Mouse (Mus musculus): ENCODE measurements around the gene Amz1. TPM values are rescaled to one million over a fixed set of nuclear protein-coding genes. Genes with fewer than 3 reads are reported as not detected.

Amz1 gene
- polyA plus RNA-seq (2014; fragmentation: Nextera tagmentation; extraction: Ambion mirVana), result 1.1 and 1.5 TPM in 2 replicates

- 77% methylated on average over 13 of the region's 13 CpGs for WGBS
- Histone ChIP-seq H3K4me2 (replicated peaks; ENCODE audit: low read depth, low read length) (no peak within 1 kb of the TSS), H3K4me1 (ENCODE audit: control insufficient read depth, insufficient read depth, low read length) (no peaks in the 10 kb centered on the region), H3K27me3 (ENCODE audit: control insufficient read depth, insufficient read depth, low read length) (no peaks in the 10 kb centered on the region), H3K27ac (ENCODE audit: low read depth, low read length) (no peak within 1 kb of the TSS), H3K9me3 (ENCODE audit: control insufficient read depth, low read length) (no peaks in the 10 kb centered on the region), H3K9ac (ENCODE audit: low read depth, low read length) (no peak within 1 kb of the TSS), H3K36me3 (ENCODE audit: control insufficient read depth, insufficient read depth, low read length) (peaks cover 2% of the 10 kb centered on the region; the same call in 1 of the 2 replicates), H3K4me3 (ENCODE audit: low read length) (no peak within 1 kb of the TSS)
- ATAC-seq (ENCODE audit: low FRiP score, low TSS enrichment), result no peak
These were observed at the start of gene Amz1 for GRCm38 (mm10) chr5:140723822-140724221. TSS of gene Amz1 (plus strand) at chr5:140724127.

- no peak for ATAC-seq (ENCODE audit: low FRiP score, low TSS enrichment)
- Histone ChIP-seq H3K4me1 (ENCODE audit: control insufficient read depth, insufficient read depth, low read length) (no peaks in the 10 kb centered on the region), H3K4me3 (ENCODE audit: low read length) (no peak overlapping the region), H3K9me3 (ENCODE audit: control insufficient read depth, low read length) (no peaks in the 10 kb centered on the region), H3K27me3 (ENCODE audit: control insufficient read depth, insufficient read depth, low read length) (no peaks in the 10 kb centered on the region), H3K36me3 (ENCODE audit: control insufficient read depth, insufficient read depth, low read length) (peaks cover 37% of the 10 kb centered on the region), H3K4me2 (replicated peaks; ENCODE audit: low read depth, low read length) (no peak overlapping the region), H3K27ac (ENCODE audit: low read depth, low read length) (no peak overlapping the region), H3K9ac (ENCODE audit: low read depth, low read length) (no peak overlapping the region)
- 83% methylated on average over 11 of the region's 11 CpGs for WGBS
These were observed 48.8 kb upstream of the Amz1 start for GRCm38 (mm10) chr5:140675079-140675478.

- no peaks in the 10 kb centered on the region for H3K9me3 ChIP-seq (ENCODE audit: control insufficient read depth, low read length)
- H3K27ac ChIP-seq (ENCODE audit: low read depth, low read length), result no peak overlapping the region
- no peaks in the 10 kb centered on the region for H3K27me3 ChIP-seq (ENCODE audit: control insufficient read depth, insufficient read depth, low read length)
- 90% methylated on average over 11 of the region's 11 CpGs for WGBS
- no peak overlapping the region for H3K4me2 ChIP-seq (replicated peaks; ENCODE audit: low read depth, low read length)
- peaks cover 38% of the 10 kb centered on the region for H3K36me3 ChIP-seq (ENCODE audit: control insufficient read depth, insufficient read depth, low read length)
- no peak for ATAC-seq (ENCODE audit: low FRiP score, low TSS enrichment)
- no peak overlapping the region for H3K4me3 ChIP-seq (ENCODE audit: low read length)
- no peak overlapping the region for H3K9ac ChIP-seq (ENCODE audit: low read depth, low read length)
- H3K4me1 ChIP-seq (ENCODE audit: control insufficient read depth, insufficient read depth, low read length), result no peaks in the 10 kb centered on the region
These were observed 48.3 kb upstream of the Amz1 start for GRCm38 (mm10) chr5:140675640-140676039.

GRCm38 (mm10) chr5:140677137-140677536, 46.8 kb upstream of the Amz1 start:
- Histone ChIP-seq H3K9ac (ENCODE audit: low read depth, low read length) (no peak overlapping the region), H3K27ac (ENCODE audit: low read depth, low read length) (no peak overlapping the region), H3K4me1 (ENCODE audit: control insufficient read depth, insufficient read depth, low read length) (no peaks in the 10 kb centered on the region), H3K27me3 (ENCODE audit: control insufficient read depth, insufficient read depth, low read length) (no peaks in the 10 kb centered on the region), H3K36me3 (ENCODE audit: control insufficient read depth, insufficient read depth, low read length) (peaks cover 36% of the 10 kb centered on the region), H3K9me3 (ENCODE audit: control insufficient read depth, low read length) (no peaks in the 10 kb centered on the region), H3K4me2 (replicated peaks; ENCODE audit: low read depth, low read length) (no peak overlapping the region), H3K4me3 (ENCODE audit: low read length) (no peak overlapping the region)
- no peak for ATAC-seq (ENCODE audit: low FRiP score, low TSS enrichment)
- 84% methylated on average over 6 of the region's 6 CpGs for WGBS

GRCm38 (mm10) chr5:140680051-140680450, 43.9 kb upstream of the Amz1 start:
- H3K36me3 ChIP-seq (ENCODE audit: control insufficient read depth, insufficient read depth, low read length), result peaks cover 33% of the 10 kb centered on the region
- no peaks in the 10 kb centered on the region for H3K27me3 ChIP-seq (ENCODE audit: control insufficient read depth, insufficient read depth, low read length)
- no peak overlapping the region for H3K4me3 ChIP-seq (ENCODE audit: low read length)

GRCm38 (mm10) chr5:140680950-140681349, 43.0 kb upstream of the Amz1 start:
- Histone ChIP-seq H3K36me3 (ENCODE audit: control insufficient read depth, insufficient read depth, low read length) (peaks cover 34% of the 10 kb centered on the region), H3K4me2 (replicated peaks; ENCODE audit: low read depth, low read length) (no peak overlapping the region), H3K27me3 (ENCODE audit: control insufficient read depth, insufficient read depth, low read length) (no peaks in the 10 kb centered on the region), H3K27ac (ENCODE audit: low read depth, low read length) (no peak overlapping the region), H3K4me3 (ENCODE audit: low read length) (no peak overlapping the region), H3K9me3 (ENCODE audit: control insufficient read depth, low read length) (no peaks in the 10 kb centered on the region), H3K4me1 (ENCODE audit: control insufficient read depth, insufficient read depth, low read length) (no peaks in the 10 kb centered on the region), H3K9ac (ENCODE audit: low read depth, low read length) (no peak overlapping the region)
- WGBS, result 86% methylated on average over 1 of the region's 1 CpGs
- ATAC-seq (ENCODE audit: low FRiP score, low TSS enrichment), result no peak

More at GRCm38 (mm10) chr5:140680051-140680450, 43.9 kb upstream of the Amz1 start:
- Histone ChIP-seq H3K9ac (ENCODE audit: low read depth, low read length) (no peak overlapping the region), H3K9me3 (ENCODE audit: control insufficient read depth, low read length) (no peaks in the 10 kb centered on the region), H3K4me1 (ENCODE audit: control insufficient read depth, insufficient read depth, low read length) (no peaks in the 10 kb centered on the region), H3K27ac (ENCODE audit: low read depth, low read length) (no peak overlapping the region), H3K4me2 (replicated peaks; ENCODE audit: low read depth, low read length) (no peak overlapping the region)
- 96% methylated on average over 6 of the region's 6 CpGs for WGBS
- no peak for ATAC-seq (ENCODE audit: low FRiP score, low TSS enrichment)

GRCm38 (mm10) chr5:140682113-140682512, 41.8 kb upstream of the Amz1 start:
- H3K27ac ChIP-seq (ENCODE audit: low read depth, low read length), result no peak overlapping the region
- no peaks in the 10 kb centered on the region for H3K4me1 ChIP-seq (ENCODE audit: control insufficient read depth, insufficient read depth, low read length)
- WGBS, result 96% methylated on average over 6 of the region's 6 CpGs
- H3K4me2 ChIP-seq (replicated peaks; ENCODE audit: low read depth, low read length), result no peak overlapping the region
- H3K9ac ChIP-seq (ENCODE audit: low read depth, low read length), result no peak overlapping the region
- H3K9me3 ChIP-seq (ENCODE audit: control insufficient read depth, low read length), result no peaks in the 10 kb centered on the region
- no peaks in the 10 kb centered on the region for H3K27me3 ChIP-seq (ENCODE audit: control insufficient read depth, insufficient read depth, low read length)
- no peak for ATAC-seq (ENCODE audit: low FRiP score, low TSS enrichment)
- H3K4me3 ChIP-seq (ENCODE audit: low read length), result no peak overlapping the region
- H3K36me3 ChIP-seq (ENCODE audit: control insufficient read depth, insufficient read depth, low read length), result peaks cover 32% of the 10 kb centered on the region

- H3K9ac ChIP-seq (ENCODE audit: low read depth, low read length), result no peak overlapping the region
- no peak overlapping the region for H3K4me3 ChIP-seq (ENCODE audit: low read length)
- 63% methylated on average over 16 of the region's 16 CpGs for WGBS
- H3K27ac ChIP-seq (ENCODE audit: low read depth, low read length), result no peak overlapping the region
- no peaks in the 10 kb centered on the region for H3K4me1 ChIP-seq (ENCODE audit: control insufficient read depth, insufficient read depth, low read length)
- no peak overlapping the region for H3K4me2 ChIP-seq (replicated peaks; ENCODE audit: low read depth, low read length)
- H3K9me3 ChIP-seq (ENCODE audit: control insufficient read depth, low read length), result no peaks in the 10 kb centered on the region
- peaks cover 36% of the 10 kb centered on the region for H3K36me3 ChIP-seq (ENCODE audit: control insufficient read depth, insufficient read depth, low read length)
- H3K27me3 ChIP-seq (ENCODE audit: control insufficient read depth, insufficient read depth, low read length), result no peaks in the 10 kb centered on the region
- ATAC-seq (ENCODE audit: low FRiP score, low TSS enrichment), result peak; percentile 45; the same call in 1 of the 2 replicates
These were observed 39.4 kb upstream of the Amz1 start for GRCm38 (mm10) chr5:140684343-140685148.

- Histone ChIP-seq H3K36me3 (ENCODE audit: control insufficient read depth, insufficient read depth, low read length) (peaks cover 54% of the 10 kb centered on the region), H3K9me3 (ENCODE audit: control insufficient read depth, low read length) (no peaks in the 10 kb centered on the region), H3K4me2 (replicated peaks; ENCODE audit: low read depth, low read length) (no peak overlapping the region), H3K4me3 (ENCODE audit: low read length) (no peak overlapping the region), H3K27ac (ENCODE audit: low read depth, low read length) (no peak overlapping the region), H3K4me1 (ENCODE audit: control insufficient read depth, insufficient read depth, low read length) (no peaks in the 10 kb centered on the region), H3K9ac (ENCODE audit: low read depth, low read length) (no peak overlapping the region), H3K27me3 (ENCODE audit: control insufficient read depth, insufficient read depth, low read length) (no peaks in the 10 kb centered on the region)
- no peak for ATAC-seq (ENCODE audit: low FRiP score, low TSS enrichment)
- 57% methylated on average over 3 of the region's 3 CpGs for WGBS
These were observed 35.5 kb upstream of the Amz1 start for GRCm38 (mm10) chr5:140688434-140688833.
